Mouse (Mus musculus): ENCODE measurements around the gene Adam33. TPM values are rescaled to one million over a fixed set of nuclear protein-coding genes. Genes with fewer than 3 reads are reported as not detected.

Gene Adam33
- polyA plus RNA-seq (2012; ENCODE audit: low replicate concordance) = 0.52 TPM in 1 of 2 replicates, not detected in the other

DNA sequence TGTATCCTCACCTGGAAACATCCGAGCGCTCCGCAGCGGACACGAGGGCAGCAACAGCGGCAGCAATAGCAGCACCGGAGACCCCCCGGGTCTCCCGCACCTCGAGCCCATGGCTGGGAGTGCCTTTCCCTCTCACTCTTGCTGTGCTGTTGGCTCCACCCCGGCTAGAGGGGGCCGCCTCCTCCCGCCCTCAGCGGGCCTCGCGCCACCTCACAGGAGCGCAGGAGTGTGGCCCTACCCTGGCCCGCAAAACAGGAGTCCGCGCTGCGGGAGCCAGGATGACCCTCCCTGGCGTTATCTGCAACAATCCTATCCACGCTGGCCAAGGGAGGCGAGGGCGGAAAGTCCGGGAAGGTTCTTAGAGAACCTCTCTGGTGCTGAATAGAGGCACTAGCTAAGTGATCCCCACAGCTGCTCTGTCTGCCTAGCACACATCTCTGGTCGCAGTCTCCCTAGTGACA, at the start of gene Adam33:
Adam33 (minus strand) TSS at position 411 of the 461 bp plus-strand sequence.

DNA sequence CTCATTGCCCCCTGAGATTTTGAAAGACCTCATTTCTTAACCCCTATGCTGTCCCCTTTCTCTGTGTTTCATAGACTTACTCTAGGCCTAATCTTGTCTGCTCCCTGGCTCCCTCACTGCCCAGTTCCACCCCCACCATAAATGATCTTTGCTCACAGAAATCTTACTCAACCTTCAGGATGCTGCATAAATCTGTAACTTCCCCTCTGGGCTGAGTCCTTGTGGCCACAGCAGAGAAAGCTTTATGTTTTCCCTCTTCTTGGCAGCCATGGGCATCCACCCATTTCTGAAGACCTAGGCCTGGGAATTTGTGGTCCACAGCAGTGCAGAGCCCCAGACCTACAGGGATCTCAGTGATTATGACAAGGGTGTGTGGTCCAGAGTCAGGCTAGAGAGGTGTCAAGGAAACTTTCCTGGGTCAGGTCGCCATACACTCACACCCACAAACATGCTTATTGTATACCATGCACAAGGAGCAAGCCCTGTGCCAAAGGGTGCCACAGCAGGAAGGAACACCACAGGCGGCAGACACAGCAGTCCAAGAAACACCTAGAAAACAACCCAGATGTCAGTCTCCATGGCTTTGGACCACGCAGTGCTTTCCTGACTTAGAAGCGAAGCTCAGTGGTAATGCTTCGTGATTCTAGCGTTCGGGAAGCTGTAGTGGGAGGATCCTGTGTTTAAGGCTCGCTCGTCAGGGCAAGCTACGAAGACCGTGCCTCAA, 23.2 kb upstream of the Adam33 start, which contains the start of gene Siglec1:
Siglec1 (minus strand) TSS at position 99 of the 724 bp plus-strand sequence.

GRCm38 (mm10) chr2:131042988-131043387, 20.6 kb downstream of the Adam33 start, which contains the start of gene Gfra4:
Gene Gfra4, minus strand, starts transcription at chr2:131043088.

Other genes starting within 250 kb of the Adam33 start
- gene 4930402H24Rik, start 157.4 kb downstream of the Adam33 start, polyA plus RNA-seq (2012; ENCODE audit: low replicate concordance) = 5.3 and 8.8 TPM in 2 replicates
- gene Atrn, start 157.3 kb downstream of the Adam33 start, polyA plus RNA-seq (2012; ENCODE audit: low replicate concordance) = 1.9 and 3.6 TPM in 2 replicates
- 0.84 and 8.2 TPM in 2 replicates for gene Gfra4, start 20.7 kb downstream of the Adam33 start, polyA plus RNA-seq (2012; ENCODE audit: low replicate concordance)
- 2.5 and 10.5 TPM in 2 replicates for gene Siglec1, start 23.0 kb upstream of the Adam33 start, polyA plus RNA-seq (2012; ENCODE audit: low replicate concordance)
- gene Hspa12b, start 63.5 kb upstream of the Adam33 start, polyA plus RNA-seq (2012; ENCODE audit: low replicate concordance) = 0.67 and 1.5 TPM in 2 replicates
- not detected in 2 replicates for gene Gm11037, start 69.7 kb upstream of the Adam33 start, polyA plus RNA-seq (2012; ENCODE audit: low replicate concordance)
- 131 and 446 TPM in 2 replicates for gene 1700037H04Rik, start 96.3 kb upstream of the Adam33 start, polyA plus RNA-seq (2012; ENCODE audit: low replicate concordance)
- gene Cenpb, start 116.3 kb upstream of the Adam33 start, polyA plus RNA-seq (2012; ENCODE audit: low replicate concordance) = 122 and 141 TPM in 2 replicates
- gene Cdc25b, start 123.1 kb upstream of the Adam33 start, polyA plus RNA-seq (2012; ENCODE audit: low replicate concordance) = 36.7 and 88.5 TPM in 2 replicates
- 1.4 and 2.1 TPM in 2 replicates for gene Spef1, start 123.5 kb upstream of the Adam33 start, polyA plus RNA-seq (2012; ENCODE audit: low replicate concordance)
- gene Ap5s1, start 143.3 kb upstream of the Adam33 start, polyA plus RNA-seq (2012; ENCODE audit: low replicate concordance) = 1.4 and 21.7 TPM in 2 replicates
- gene Mavs, start 170.2 kb upstream of the Adam33 start, polyA plus RNA-seq (2012; ENCODE audit: low replicate concordance) = 5.7 and 22.4 TPM in 2 replicates
- gene Pank2, start 198.7 kb upstream of the Adam33 start, polyA plus RNA-seq (2012; ENCODE audit: low replicate concordance) = 9.1 and 12.5 TPM in 2 replicates

Data from leukemia stem cell, adult 10-12 weeks (primary cell).